Mouse (Mus musculus) thymus, adult 2 months (tissue): Measurements from ENCODE around the gene Pigl.

Experiments used
- CTCF ChIP-seq: fragments of 200-500 bp; IDR thresholded peaks from 2 replicates; pipeline ENCODE4 v1.5.1; 2012; ENCODE audit warnings: mild to moderate bottlenecking, control low read depth, low read length, moderate library complexity, borderline replicate concordance; ENCODE audit not compliant: control insufficient read depth, poor library complexity, insufficient read depth; ENCODE audit errors: extremely low read depth
- POLR2A ChIP-seq: fragments of 200-500 bp; IDR thresholded peaks from 2 replicates; pipeline ENCODE4 v1.6.1; 2012; ENCODE audit warnings: mild to moderate bottlenecking, low read length, control low read depth, moderate library complexity; ENCODE audit not compliant: control insufficient read depth, poor library complexity, insufficient read depth; ENCODE audit errors: extremely low read depth

DNA sequence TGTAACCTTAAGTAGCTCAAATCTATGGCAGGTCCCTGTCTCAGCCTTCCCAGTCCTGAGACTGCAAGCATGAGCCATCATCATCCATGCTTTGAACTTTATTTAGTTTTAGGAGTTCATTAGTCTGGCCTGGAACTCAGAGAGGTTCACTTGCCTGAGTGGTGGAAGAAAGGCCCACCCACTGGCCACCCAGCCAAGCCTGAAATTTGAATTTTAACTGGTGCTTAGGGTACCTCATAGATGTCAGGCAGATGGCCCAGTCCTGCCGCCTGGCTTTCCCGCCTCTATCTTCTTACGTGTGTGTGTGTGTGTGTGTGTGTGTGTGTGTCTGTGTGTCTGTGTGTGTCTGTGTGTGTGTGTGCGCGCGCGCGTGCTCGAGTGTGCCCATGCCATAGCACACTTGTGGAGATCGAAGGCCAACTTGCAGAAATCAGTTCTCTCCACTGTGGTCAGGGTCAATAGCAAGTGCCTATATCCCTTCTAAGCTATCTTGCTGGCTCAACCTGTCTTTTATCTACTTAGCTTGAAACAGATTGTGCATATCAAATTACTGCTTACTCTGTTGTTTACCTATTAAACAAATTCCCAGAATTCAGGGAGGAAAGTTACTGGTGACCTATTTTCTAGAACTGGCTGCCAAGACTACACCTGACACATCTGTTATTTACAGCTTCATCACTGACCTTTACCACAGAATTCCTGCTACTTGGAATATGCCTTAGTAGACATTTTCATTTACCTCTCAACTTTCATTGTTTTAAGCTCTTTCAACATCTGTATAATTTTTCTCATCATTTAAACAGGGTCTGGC is 29.5 kb downstream of the Pigl start:
- no peak for TF ChIP-seq CTCF
- TF ChIP-seq POLR2A = no peak
